Mouse (Mus musculus) midbrain, embryonic 11.5 days (tissue): ENCODE measurements around the gene AK157302. TPM values are rescaled to one million over a fixed set of nuclear protein-coding genes. Genes with fewer than 3 reads are reported as not detected.
A peak's percentile ranks its signal among the peaks of the same experiment; 100 is the strongest.
"Not testable (repeated sequence)": the region's sequence is repeated elsewhere in the genome, so short reads cannot be mapped to it uniquely, and the experiment has no call there.

Experiments used
- ATAC-seq: fragments of 200-750 bp; cut with Nextera tagmentation; 2 replicates; pipeline ENCODE4 v1.8.0; 2017; ENCODE audit warnings: moderate TSS enrichment, moderate library complexity; ENCODE audit not compliant: low FRiP score
- DNase-seq: peaks from one replicate; pipeline ENCODE4 v3.0.0; 2015; ENCODE audit warnings: low spot score; ENCODE audit errors: missing footprints
- H3K27ac ChIP-seq: fragments of 300-500 bp; sonication (generic); 2 replicates; pipeline ENCODE4 v1.5.1; 2014; ENCODE audit warnings: low read depth, low read length
- H3K27me3 ChIP-seq: fragments of 300-500 bp; sonication (generic); 2 replicates; pipeline ENCODE4 v1.6.1; 2014; ENCODE audit warnings: mild to moderate bottlenecking, low read length, moderate library complexity, mixed read lengths; ENCODE audit not compliant: control insufficient read depth, insufficient read depth
- H3K36me3 ChIP-seq: fragments of 300-500 bp; sonication (generic); 2 replicates; pipeline ENCODE4 v1.6.1; 2014; ENCODE audit warnings: mild to moderate bottlenecking, low read length, moderate library complexity, mixed read lengths; ENCODE audit not compliant: control insufficient read depth, insufficient read depth
- H3K4me1 ChIP-seq: fragments of 300-500 bp; sonication (generic); 2 replicates; pipeline ENCODE4 v1.6.1; 2014; ENCODE audit warnings: low read length; ENCODE audit not compliant: control insufficient read depth, insufficient read depth
- H3K4me2 ChIP-seq: fragments of 300-500 bp; sonication (generic); 2 replicates; pipeline ENCODE4 v1.6.1; 2014; ENCODE audit warnings: mild to moderate bottlenecking, moderate library complexity
- H3K4me3 ChIP-seq: fragments of 300-500 bp; sonication (generic); 2 replicates; pipeline ENCODE4 v1.5.1; 2014; ENCODE audit warnings: low read depth, low read length
- H3K9ac ChIP-seq: fragments of 300-500 bp; sonication (generic); 2 replicates; pipeline ENCODE4 v1.6.1; 2014; ENCODE audit warnings: low read length
- H3K9me3 ChIP-seq: fragments of 300-500 bp; sonication (generic); 2 replicates; pipeline ENCODE4 v1.6.1; 2016; ENCODE audit warnings: low read length; ENCODE audit not compliant: control insufficient read depth
- WGBS: fragments of 180-500 bp; shearing (Covaris S2); extraction: QIAGEN DNeasy Blood & Tissue Kit; methylation state at CpG from one replicate; pipeline ENCODE4 v1.1.7; 2014; 5-methylcytosine and 5-hydroxymethylcytosine counted together
- polyA plus RNA-seq: library from polyadenylated mRNA; unstranded; fragments of >200 nt; fragmentation: Nextera tagmentation; extraction: Ambion mirVana; gene quantifications from 2 replicates; pipeline ENCODE4 v1.2.1, GENCODE M21; 2014

The AK157302 gene
- polyA plus RNA-seq = 0.32 and 0.66 TPM in 2 replicates

DNA sequence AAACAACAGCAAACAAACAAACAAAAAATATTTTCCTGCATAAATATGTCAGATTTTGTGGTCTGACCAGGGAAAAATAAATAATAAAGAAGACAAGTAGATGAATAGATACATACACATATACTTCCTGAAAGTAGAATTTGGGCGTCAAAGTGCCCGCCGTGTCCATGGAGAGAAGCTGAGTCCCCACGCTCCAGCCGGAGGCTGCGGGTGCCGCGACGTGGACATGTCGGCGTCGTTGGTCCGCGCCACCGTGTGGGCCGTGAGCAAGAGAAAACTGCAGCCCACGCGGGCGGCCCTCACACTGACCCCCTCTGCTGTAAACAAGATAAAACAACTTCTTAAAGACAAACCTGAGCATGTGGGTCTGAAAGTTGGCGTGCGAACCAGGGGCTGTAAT, at the start of gene AK157302:
AK157302 (plus strand) TSS at position 144 of the 400 bp plus-strand sequence.
- no peak within 1 kb of the TSS for H3K4me2 ChIP-seq
- no peaks in the 10 kb centered on the region for H3K4me1 ChIP-seq
- no peak within 1 kb of the TSS for H3K4me3 ChIP-seq
- H3K27me3 ChIP-seq = no peaks in the 10 kb centered on the region
- no peak within 1 kb of the TSS for H3K9ac ChIP-seq
- 94% methylated on average over 21 of the region's 21 CpGs for WGBS
- no peak for DNase-seq
- no peak for ATAC-seq
- H3K36me3 ChIP-seq = no peaks in the 10 kb centered on the region
- no peaks in the 10 kb centered on the region for H3K9me3 ChIP-seq
- H3K27ac ChIP-seq = no peak within 1 kb of the TSS

DNA sequence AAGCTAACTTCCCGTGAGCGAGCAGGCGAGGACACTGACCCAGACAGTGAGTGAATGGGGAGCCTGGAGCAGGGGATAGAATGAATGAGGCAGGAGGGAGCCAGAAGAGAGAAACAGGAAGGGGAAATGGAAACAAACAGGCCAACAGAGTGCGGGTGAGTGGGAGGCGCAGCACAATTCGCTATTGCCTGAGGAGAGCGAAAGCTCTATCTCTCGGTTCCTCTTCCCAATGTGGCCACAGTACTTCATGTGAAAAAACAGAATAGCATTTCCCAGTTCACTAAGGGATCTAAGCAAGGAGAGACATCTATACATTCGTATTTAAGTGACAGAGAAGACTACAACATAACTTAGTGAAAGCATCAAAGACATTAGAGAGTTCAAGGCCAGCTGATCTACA, 48.2 kb upstream of the AK157302 start:
- Histone ChIP-seq H3K9ac (no peak overlapping the region), H3K4me1 (no peaks in the 10 kb centered on the region), H3K4me3 (no peak overlapping the region), H3K27ac (no peak overlapping the region), H3K4me2 (no peak overlapping the region), H3K27me3 (no peaks in the 10 kb centered on the region), H3K9me3 (no peaks in the 10 kb centered on the region), H3K36me3 (peaks cover 5% of the 10 kb centered on the region)
- no peak for ATAC-seq
- no peak for DNase-seq
- 92% methylated on average over 9 of the region's 9 CpGs for WGBS

DNA sequence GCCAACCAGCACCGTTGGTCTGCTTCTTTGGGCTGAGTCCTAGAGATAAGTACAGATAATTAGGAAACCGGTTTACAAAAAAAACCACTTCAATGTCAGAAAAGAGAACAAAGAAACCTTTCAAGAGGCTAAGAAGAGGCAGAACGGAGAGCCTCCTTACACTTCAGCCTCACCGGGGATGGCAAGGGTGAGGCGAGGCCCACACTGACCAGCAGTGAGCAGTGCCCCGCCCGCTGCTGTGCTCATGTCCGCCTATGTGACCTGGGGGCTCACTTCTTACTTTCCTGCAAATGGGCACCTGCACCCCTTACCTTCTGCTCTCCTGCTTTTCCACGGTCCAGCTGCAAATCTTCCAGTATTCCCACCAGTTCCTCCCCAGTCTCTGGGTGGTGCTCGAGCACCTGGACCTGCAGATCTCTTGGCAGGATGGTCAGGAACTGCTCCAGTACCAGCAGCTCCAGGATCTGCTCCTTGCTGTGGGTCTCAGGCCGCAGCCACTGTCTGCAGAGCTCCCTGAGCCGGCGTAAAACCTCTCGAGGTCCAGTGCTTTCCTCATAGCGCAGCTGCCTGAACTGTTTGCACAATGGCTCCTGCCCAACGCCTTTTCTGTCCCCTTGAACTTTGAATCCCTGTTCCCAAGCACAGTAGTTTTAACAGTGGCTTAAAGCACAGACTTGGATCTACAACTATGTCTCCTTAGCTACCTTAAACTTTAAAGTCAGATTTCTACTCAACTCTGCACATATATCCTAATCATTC, 47.0 kb upstream of the AK157302 start:
- Histone ChIP-seq H3K9me3 (no peaks in the 10 kb centered on the region), H3K27me3 (no peaks in the 10 kb centered on the region), H3K27ac (no peak overlapping the region), H3K36me3 (peaks cover 5% of the 10 kb centered on the region), H3K9ac (no peak overlapping the region), H3K4me2 (no peak overlapping the region), H3K4me3 (no peak overlapping the region), H3K4me1 (peaks cover 6% of the 10 kb centered on the region)
- DNase-seq (no peak), ATAC-seq (no peak)
- 84% methylated on average over 16 of the region's 16 CpGs for WGBS

DNA sequence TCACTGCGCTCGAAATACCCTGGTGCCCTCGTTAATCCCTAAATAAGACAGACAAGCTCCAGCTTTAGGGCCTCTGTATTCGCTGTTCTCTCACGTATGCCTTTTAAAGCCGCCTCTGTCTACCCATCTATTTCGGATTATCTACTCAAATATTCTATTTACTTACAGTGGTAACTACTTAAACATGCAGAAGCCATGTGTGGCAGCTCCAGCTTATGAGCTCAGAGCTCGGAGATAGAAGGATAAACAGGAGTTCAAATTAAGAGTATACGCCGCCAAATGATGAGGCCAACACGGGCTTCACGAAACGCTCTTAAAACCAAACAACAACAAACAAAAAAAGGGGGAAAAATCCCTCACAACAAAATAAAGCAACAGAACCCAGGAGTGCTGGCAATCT, 42.0 kb upstream of the AK157302 start:
- 1% methylated on average over 13 of the region's 13 CpGs for WGBS
- Histone ChIP-seq H3K36me3 (no peaks in the 10 kb centered on the region), H3K4me2 (peak overlapping the region; percentile 78), H3K9me3 (no peaks in the 10 kb centered on the region), H3K4me1 (peaks cover 6% of the 10 kb centered on the region), H3K4me3 (peak overlapping the region; percentile 75), H3K27ac (no peak overlapping the region), H3K9ac (peak overlapping the region; percentile 87), H3K27me3 (no peaks in the 10 kb centered on the region; the same call in 1 of the 2 replicates)
- ATAC-seq (peak; percentile 49; the same call in 1 of the 2 replicates), DNase-seq (no peak)

DNA sequence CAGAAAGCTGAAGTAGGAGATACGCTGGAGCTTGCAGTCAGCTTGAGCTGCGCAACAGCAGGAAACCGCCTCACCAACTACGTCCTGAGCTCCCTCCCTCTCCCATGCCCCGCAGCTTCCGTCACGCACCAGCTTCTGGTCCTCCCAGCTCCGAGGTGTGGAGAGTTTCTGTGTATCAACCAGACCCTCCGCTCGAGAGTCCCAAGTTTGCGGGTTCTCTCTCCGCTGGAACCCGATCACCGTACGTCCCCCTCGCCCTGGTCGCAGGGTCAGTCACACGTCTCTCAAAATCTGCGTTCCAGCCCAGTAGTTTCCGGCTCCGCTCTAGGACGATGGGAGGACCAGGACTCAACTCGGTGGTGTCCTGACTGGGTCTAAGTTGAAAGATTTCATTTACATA, 41.6 kb upstream of the AK157302 start, which contains the start of gene Zscan26:
Zscan26 (minus strand) TSS at position 282 of the 400 bp plus-strand sequence.
- H3K27ac ChIP-seq = no peak within 1 kb of the TSS; the same call in 1 of the 2 replicates
- peak within 1 kb of the TSS; percentile 75 for H3K4me3 ChIP-seq
- no peaks in the 10 kb centered on the region for H3K9me3 ChIP-seq
- peaks cover 6% of the 10 kb centered on the region for H3K4me1 ChIP-seq
- WGBS = under 1% methylated on average over 23 of the region's 23 CpGs
- DNase-seq (peak; percentile 98), ATAC-seq (peak; percentile 94)
- peak within 1 kb of the TSS; percentile 87 for H3K9ac ChIP-seq
- H3K36me3 ChIP-seq = no peaks in the 10 kb centered on the region
- no peaks in the 10 kb centered on the region; the same call in 1 of the 2 replicates for H3K27me3 ChIP-seq
- H3K4me2 ChIP-seq = peak within 1 kb of the TSS; percentile 78

DNA sequence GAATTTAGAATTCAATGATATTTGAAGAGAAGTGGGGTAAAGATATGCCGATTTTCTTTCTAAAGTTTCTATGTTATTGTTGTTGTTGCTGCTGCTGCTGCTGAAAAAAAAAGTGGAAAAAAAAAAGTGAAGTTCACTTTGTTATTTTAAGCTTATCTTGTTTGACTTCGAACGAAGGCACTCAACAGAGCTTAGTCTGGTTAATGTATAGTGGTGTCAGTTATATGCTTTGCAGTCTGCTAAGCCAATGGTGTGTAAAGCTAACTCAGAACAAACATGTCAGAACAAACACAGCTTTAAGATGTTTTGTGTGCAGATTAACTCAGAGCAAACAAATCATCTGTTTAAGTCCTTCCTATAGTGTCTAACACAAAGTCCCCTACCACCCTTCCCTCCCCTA, 40.9 kb upstream of the AK157302 start:
- Histone ChIP-seq H3K4me2 (no peak overlapping the region; the same call in 1 of the 2 replicates), H3K36me3 (no peaks in the 10 kb centered on the region), H3K4me1 (peaks cover 6% of the 10 kb centered on the region), H3K27ac (no peak overlapping the region), H3K9ac (no peak overlapping the region), H3K4me3 (no peak overlapping the region), H3K27me3 (no peaks in the 10 kb centered on the region; the same call in 1 of the 2 replicates), H3K9me3 (no peaks in the 10 kb centered on the region)
- 80% methylated on average over 3 of the region's 3 CpGs for WGBS
- ATAC-seq (no peak), DNase-seq (no peak)

DNA sequence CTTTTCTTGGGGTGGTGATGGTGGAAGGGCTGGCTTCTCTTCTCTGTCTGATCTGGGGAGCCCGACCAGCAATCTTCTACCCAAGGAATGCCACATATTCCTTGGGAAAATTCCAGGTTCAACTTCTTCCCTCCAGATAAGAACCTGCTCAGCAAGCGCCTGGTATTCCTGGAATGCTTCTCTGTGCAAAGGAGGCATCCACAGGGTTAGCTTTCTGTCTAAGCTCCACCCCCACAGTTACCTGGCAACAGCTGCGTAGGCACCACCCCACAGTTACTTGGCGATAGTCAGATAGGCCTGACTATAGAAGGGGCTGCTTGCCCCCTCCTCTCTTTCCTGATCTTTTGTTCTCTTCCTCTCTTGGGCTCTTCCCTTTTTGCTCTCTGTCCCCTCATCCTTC, 38.7 kb upstream of the AK157302 start:
- H3K27ac ChIP-seq = no peak overlapping the region
- H3K4me2 ChIP-seq = no peak overlapping the region
- no peaks in the 10 kb centered on the region for H3K9me3 ChIP-seq
- H3K9ac ChIP-seq = no peak overlapping the region
- H3K4me3 ChIP-seq = no peak overlapping the region
- no peaks in the 10 kb centered on the region for H3K36me3 ChIP-seq
- no peak for ATAC-seq
- peaks cover 6% of the 10 kb centered on the region for H3K4me1 ChIP-seq
- no peaks in the 10 kb centered on the region; the same call in 1 of the 2 replicates for H3K27me3 ChIP-seq
- peak; percentile 44 for DNase-seq
- 11% methylated on average over 4 of the region's 4 CpGs for WGBS

DNA sequence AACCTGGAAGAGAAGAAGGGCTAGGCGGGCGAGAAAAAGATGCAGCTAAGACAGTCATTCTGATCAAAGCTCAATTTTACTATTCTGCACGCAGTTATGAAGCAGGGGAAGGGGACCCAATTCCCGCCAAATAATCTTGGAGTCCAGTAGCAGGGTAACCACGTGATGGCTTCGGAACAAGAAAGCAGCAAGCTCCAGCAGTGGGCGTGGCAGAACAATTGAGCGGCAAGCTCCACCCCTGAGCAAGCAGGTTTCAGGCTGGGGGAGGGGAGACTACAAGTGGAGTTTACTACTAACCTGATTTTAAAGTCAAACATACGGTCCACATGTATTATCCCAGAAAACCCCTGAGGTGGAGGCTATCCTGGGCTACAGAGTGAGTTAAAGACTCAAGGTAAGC, 32.5 kb upstream of the AK157302 start:
- 54% methylated on average over 9 of the region's 9 CpGs for WGBS
- H3K27me3 ChIP-seq, H3K36me3 ChIP-seq, ATAC-seq, H3K4me3 ChIP-seq, H3K9ac ChIP-seq, H3K27ac ChIP-seq, H3K4me1 ChIP-seq, H3K9me3 ChIP-seq, DNase-seq, H3K4me2 ChIP-seq: not testable (repeated sequence)

DNA sequence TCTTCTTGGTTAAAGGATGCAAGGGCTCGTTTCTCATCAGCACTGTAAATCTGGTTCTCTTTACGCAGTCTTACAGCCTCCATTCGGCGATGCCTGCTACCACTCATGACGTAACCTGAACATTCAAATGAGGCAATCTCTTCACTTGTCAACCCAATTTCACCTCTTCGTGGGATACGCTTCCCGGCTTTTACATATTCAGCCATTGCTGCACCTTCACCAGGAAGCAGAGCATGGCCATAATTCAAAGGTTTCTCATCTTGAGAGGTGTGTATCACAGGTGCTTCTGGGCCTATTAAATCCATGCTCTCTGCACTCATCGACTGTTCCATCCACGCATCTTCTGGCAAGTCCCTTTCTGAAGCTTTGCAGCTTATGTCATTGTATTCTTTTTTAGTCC, 27.7 kb upstream of the AK157302 start:
- DNase-seq (no peak), ATAC-seq (no peak)
- H3K9me3 ChIP-seq = peaks cover 2% of the 10 kb centered on the region; the same call in 1 of the 2 replicates
- H3K27ac ChIP-seq = no peak overlapping the region
- H3K36me3 ChIP-seq = no peaks in the 10 kb centered on the region
- H3K4me2 ChIP-seq = no peak overlapping the region
- no peaks in the 10 kb centered on the region; the same call in 1 of the 2 replicates for H3K27me3 ChIP-seq
- 82% methylated on average over 10 of the region's 10 CpGs for WGBS
- H3K4me3 ChIP-seq = no peak overlapping the region
- 0 out of 2 replicates have a peak, but pooled peaks cover 2% of the 10 kb centered on the region for H3K4me1 ChIP-seq
- H3K9ac ChIP-seq = no peak overlapping the region
